In genomic region chr7:28490410-28490809, GRCm38 (mm10) we compare ENCODE assay signal across 8 mouse cellular contexts. TPM values are rescaled to one million over a fixed set of nuclear protein-coding genes. Genes with fewer than 3 reads are reported as not detected.
A peak's percentile ranks its signal among the peaks of the same experiment; 100 is the strongest.
DNase-seq lines count a peak whose midpoint lies in the region; ATAC-seq lines count a peak whose summit lies in the region.

No protein-coding gene starts in this region.

- H3K4me3 ChIP-seq in forebrain, embryonic 16.5 days (replicated peaks; ENCODE audit: low read length), result no peak overlapping the region
- H3K4me3 ChIP-seq in intestine, embryonic 14.5 days (ENCODE audit: low read depth, low read length), result no peak overlapping the region
- no peak overlapping the region for H3K4me3 ChIP-seq in liver, embryonic 12.5 days

- no peak for ATAC-seq in forebrain, embryonic 16.5 days
- ATAC-seq in intestine, embryonic 14.5 days (replicated peaks; ENCODE audit: low FRiP score, low TSS enrichment, low read depth), result 0 out of 2 replicates have a peak, but pooled peaks have one; percentile 20
- ATAC-seq in liver, embryonic 12.5 days, result no peak

- H3K9me3 ChIP-seq in forebrain, embryonic 16.5 days (ENCODE audit: control insufficient read depth, low read length), result no peaks in the 10 kb centered on the region
- no peaks in the 10 kb centered on the region for H3K9me3 ChIP-seq in intestine, embryonic 14.5 days (ENCODE audit: control insufficient read depth, low read length)
- H3K9me3 ChIP-seq in liver, embryonic 12.5 days (replicated peaks), result no peaks in the 10 kb centered on the region

- DNase-seq in layer of hippocampus, adult 9-11 months, result peak; percentile 20
- DNase-seq in layer of hippocampus, adult 8-10 months (ENCODE audit: low spot score in 2 of 2), result no peak
- DNase-seq in c-Kit-positive CD71-positive TER-119-negative erythroid progenitor cells, embryonic 14.5 days (ENCODE audit: low read depth), result peak; percentile 49
- DNase-seq in intestine, embryonic 14.5 days (ENCODE audit: low spot score), result no peak
- peak; percentile 50 for DNase-seq in neural tube, embryonic 10.5 days (ENCODE audit: extremely low spot score, low spot score)
- DNase-seq in thymus, postnatal 25 days, result peak; percentile 62

- peaks cover 5% of the 10 kb centered on the region for H3K4me1 ChIP-seq in forebrain, embryonic 16.5 days (replicated peaks; ENCODE audit: control insufficient read depth, insufficient read depth, low read length)
- H3K4me1 ChIP-seq in intestine, embryonic 14.5 days (replicated peaks; ENCODE audit: control insufficient read depth, insufficient read depth, low read length), result no peaks in the 10 kb centered on the region
- H3K4me1 ChIP-seq in liver, embryonic 12.5 days, result peaks cover 6% of the 10 kb centered on the region

- H3K27ac ChIP-seq in forebrain, embryonic 16.5 days (ENCODE audit: low read length), result no peak overlapping the region
- no peak overlapping the region for H3K27ac ChIP-seq in intestine, embryonic 14.5 days (ENCODE audit: low read depth)
- no peak overlapping the region for H3K27ac ChIP-seq in liver, embryonic 12.5 days

- H3K9ac ChIP-seq in forebrain, embryonic 16.5 days (replicated peaks; ENCODE audit: low read depth, low read length), result no peak overlapping the region
- no peak overlapping the region for H3K9ac ChIP-seq in intestine, embryonic 14.5 days (ENCODE audit: low read length)
- no peak overlapping the region for H3K9ac ChIP-seq in liver, embryonic 12.5 days

- 0 out of 2 replicates have a peak, but pooled peaks cover 2% of the 10 kb centered on the region for H3K27me3 ChIP-seq in forebrain, embryonic 16.5 days (replicated peaks; ENCODE audit: control insufficient read depth, insufficient read depth, low read length)
- H3K27me3 ChIP-seq in intestine, embryonic 14.5 days (replicated peaks; ENCODE audit: control insufficient read depth, insufficient read depth, low read length), result no peaks in the 10 kb centered on the region
- peaks cover 14% of the 10 kb centered on the region for H3K27me3 ChIP-seq in liver, embryonic 12.5 days (replicated peaks)

- 3% methylated on average over 10 of the region's 10 CpGs for WGBS in forebrain, embryonic 16.5 days
- 3% methylated on average over 10 of the region's 10 CpGs for WGBS in intestine, embryonic 14.5 days
- 3% methylated on average over 10 of the region's 10 CpGs for WGBS in liver, embryonic 12.5 days (ENCODE audit: insufficient replicate concordance)

- H3K4me2 ChIP-seq in forebrain, embryonic 16.5 days (ENCODE audit: low read length), result peak overlapping the region; percentile 3; the same call in 1 of the 2 replicates
- 0 out of 2 replicates have a peak overlapping the region, but pooled peaks have one; percentile 14 for H3K4me2 ChIP-seq in intestine, embryonic 14.5 days (ENCODE audit: low read length)
- H3K4me2 ChIP-seq in liver, embryonic 12.5 days, result peak overlapping the region; percentile 17; the same call in 1 of the 2 replicates

- no peaks in the 10 kb centered on the region for H3K36me3 ChIP-seq in forebrain, embryonic 16.5 days (ENCODE audit: control insufficient read depth, insufficient read depth)
- no peaks in the 10 kb centered on the region for H3K36me3 ChIP-seq in intestine, embryonic 14.5 days (ENCODE audit: control insufficient read depth, insufficient read depth, low read length)
- H3K36me3 ChIP-seq in liver, embryonic 12.5 days, result no peaks in the 10 kb centered on the region

RNA-seq across cellular contexts. Expression of gene Ifnl2, which starts 19.8 kb away (rescaled TPM):
- not detected for total RNA-seq in layer of hippocampus, adult 8-10 months (2022)
- not detected in 2 replicates for polyA plus RNA-seq in forebrain, embryonic 16.5 days (2015; fragmentation: Nextera tagmentation; extraction: Ambion mirVana)
- not detected in 2 replicates for polyA plus RNA-seq in intestine, embryonic 14.5 days (2014; fragmentation: Nextera tagmentation; extraction: Ambion mirVana)
- polyA plus RNA-seq in liver, embryonic 12.5 days (2016; fragmentation: Nextera tagmentation; extraction: Ambion mirVana), result not detected in 2 replicates

RNA-seq across cellular contexts. Expression of gene Ifnl3, which starts 32.2 kb away (rescaled TPM):
- not detected for total RNA-seq in layer of hippocampus, adult 8-10 months (2022)
- not detected in 2 replicates for polyA plus RNA-seq in forebrain, embryonic 16.5 days (2015; fragmentation: Nextera tagmentation; extraction: Ambion mirVana)
- polyA plus RNA-seq in intestine, embryonic 14.5 days (2014; fragmentation: Nextera tagmentation; extraction: Ambion mirVana), result not detected in 2 replicates
- polyA plus RNA-seq in liver, embryonic 12.5 days (2016; fragmentation: Nextera tagmentation; extraction: Ambion mirVana), result not detected in 2 replicates

RNA-seq across cellular contexts. Expression of gene Lrfn1, which starts 38.6 kb away (rescaled TPM):
- total RNA-seq in layer of hippocampus, adult 8-10 months (2022), result 10 to 100 TPM; 68.2 to 77.3 (median 71.5) TPM
- 9.1 and 10.6 TPM in 2 replicates for polyA plus RNA-seq in forebrain, embryonic 16.5 days (2015; fragmentation: Nextera tagmentation; extraction: Ambion mirVana)
- polyA plus RNA-seq in intestine, embryonic 14.5 days (2014; fragmentation: Nextera tagmentation; extraction: Ambion mirVana), result 3.6 and 4.1 TPM in 2 replicates
- 1.3 and 1.5 TPM in 2 replicates for polyA plus RNA-seq in liver, embryonic 12.5 days (2016; fragmentation: Nextera tagmentation; extraction: Ambion mirVana)

RNA-seq across cellular contexts. Expression of gene Sycn, which starts 50.3 kb away (rescaled TPM):
- not detected for total RNA-seq in layer of hippocampus, adult 8-10 months (2022)
- polyA plus RNA-seq in forebrain, embryonic 16.5 days (2015; fragmentation: Nextera tagmentation; extraction: Ambion mirVana), result not detected in 2 replicates
- polyA plus RNA-seq in intestine, embryonic 14.5 days (2014; fragmentation: Nextera tagmentation; extraction: Ambion mirVana), result 15.7 and 17.9 TPM in 2 replicates
- polyA plus RNA-seq in liver, embryonic 12.5 days (2016; fragmentation: Nextera tagmentation; extraction: Ambion mirVana), result not detected in 2 replicates

RNA-seq across cellular contexts. Expression of gene Gmfg, which starts 53.2 kb away (rescaled TPM):
- total RNA-seq in layer of hippocampus, adult 8-10 months (2022), result 1 to 10 TPM; 1.6 to 5.2 (median 3.2) TPM
- polyA plus RNA-seq in forebrain, embryonic 16.5 days (2015; fragmentation: Nextera tagmentation; extraction: Ambion mirVana), result 1.7 and 2.2 TPM in 2 replicates
- 12.5 and 16.9 TPM in 2 replicates for polyA plus RNA-seq in intestine, embryonic 14.5 days (2014; fragmentation: Nextera tagmentation; extraction: Ambion mirVana)
- polyA plus RNA-seq in liver, embryonic 12.5 days (2016; fragmentation: Nextera tagmentation; extraction: Ambion mirVana), result 41.0 and 41.3 TPM in 2 replicates

Comparison
In these comparisons a context has a peak if more than half of its experiments do, and no peak if none do; other contexts are left out.
1. DNase-seq: peak in layer of hippocampus, adult 9-11 months (single experiment), c-Kit-positive CD71-positive TER-119-negative erythroid progenitor cells, embryonic 14.5 days (single experiment), neural tube, embryonic 10.5 days (single experiment) and thymus, postnatal 25 days (single experiment); none in layer of hippocampus, adult 8-10 months (0 of 2) and intestine, embryonic 14.5 days (single experiment).
2. Peak in every context shown above with its lines, with median percentiles within 50 percentile points of each other: H3K4me2 ChIP-seq.